Mouse (Mus musculus): ENCODE measurements at regions not wholly inside any gene's neighbourhood (a gene's known extent, or its start where the extent isn't known, plus 50 kb on each side); places are given as distances from the start of the nearest gene placed in this dataset.

DNA sequence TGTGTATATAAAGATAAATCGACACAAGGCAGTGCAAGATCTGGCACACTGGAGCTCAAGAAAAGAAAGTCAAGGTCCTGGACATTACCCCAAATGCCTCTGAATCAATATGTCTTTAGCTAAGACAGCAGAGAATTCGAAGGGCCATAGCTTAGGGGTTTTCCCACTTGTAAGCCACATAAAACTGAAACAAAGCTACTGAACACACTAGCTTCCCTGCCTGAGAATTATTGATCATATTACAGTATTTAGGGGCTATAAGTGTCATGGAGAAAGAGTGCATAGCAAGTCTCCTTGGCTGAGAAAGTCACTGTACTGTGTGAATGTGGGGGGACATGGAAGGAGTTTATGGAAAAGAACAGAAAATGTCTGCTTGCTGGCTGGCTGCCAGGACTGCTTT lies 207.3 kb upstream of the Htr1f start:
- DNase-seq (ENCODE audit: low spot score) = no peak
- no peaks in the 10 kb centered on the region for H3K4me1 ChIP-seq (replicated peaks; ENCODE audit: insufficient read depth, low read length)

DNA sequence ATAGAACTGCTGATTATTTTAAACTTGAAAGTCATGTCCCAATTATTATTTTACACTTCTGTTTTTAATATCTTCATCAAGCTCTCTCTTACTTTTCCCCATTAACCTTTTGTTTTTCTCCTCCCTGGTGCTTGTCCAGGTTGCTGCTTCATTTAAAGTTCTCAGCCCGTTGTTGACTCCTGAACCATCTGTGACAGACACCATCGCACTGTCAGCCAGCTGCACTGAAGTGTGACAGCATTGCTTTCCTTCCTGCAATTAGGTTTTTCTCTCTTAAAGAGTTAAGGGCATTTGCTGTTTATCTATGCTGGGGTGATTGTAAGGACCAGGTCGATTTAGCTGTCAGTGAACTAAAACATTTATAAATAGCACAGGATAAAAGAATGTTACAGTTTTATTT lies 205.3 kb upstream of the Pou1f1 start:
- no peak overlapping the region for H3K27ac ChIP-seq
- H3K27me3 ChIP-seq (ENCODE audit: insufficient read depth, low read length) = no peaks in the 10 kb centered on the region
- no peaks in the 10 kb centered on the region for H3K4me1 ChIP-seq (replicated peaks; ENCODE audit: insufficient read depth, low read length)
- no peak overlapping the region for H3K4me3 ChIP-seq (replicated peaks; ENCODE audit: low read depth, low read length)
- WGBS = 16% methylated on average over 3 of the region's 3 CpGs
- H3K36me3 ChIP-seq (ENCODE audit: insufficient read depth, low read length) = no peaks in the 10 kb centered on the region
- ATAC-seq (replicated peaks; ENCODE audit: low FRiP score, low read depth) (no peak), DNase-seq (ENCODE audit: low spot score) (no peak)
- no peak overlapping the region for H3K9ac ChIP-seq (ENCODE audit: low read depth, low read length)
- TF ChIP-seq CTCF (IDR thresholded peaks at IDR 0.05; ENCODE audit: low read depth) = no peak
- no peak overlapping the region for H3K4me2 ChIP-seq (ENCODE audit: low read length)
- no peaks in the 10 kb centered on the region for H3K9me3 ChIP-seq (replicated peaks; ENCODE audit: low read length)

More for the DNA sequence above, 207.3 kb upstream of the Htr1f start:
- Histone ChIP-seq H3K9me3 (replicated peaks; ENCODE audit: low read length) (no peaks in the 10 kb centered on the region), H3K4me3 (replicated peaks; ENCODE audit: low read depth, low read length) (no peak overlapping the region), H3K9ac (ENCODE audit: low read depth, low read length) (no peak overlapping the region), H3K27me3 (ENCODE audit: insufficient read depth, low read length) (no peaks in the 10 kb centered on the region), H3K4me2 (ENCODE audit: low read length) (no peak overlapping the region), H3K27ac (no peak overlapping the region), H3K36me3 (ENCODE audit: insufficient read depth, low read length) (no peaks in the 10 kb centered on the region)
- WGBS = 74% methylated on average over 2 of the region's 2 CpGs
- no peak for TF ChIP-seq CTCF (IDR thresholded peaks at IDR 0.05; ENCODE audit: low read depth)
- ATAC-seq (replicated peaks; ENCODE audit: low FRiP score, low read depth) = no peak

DNA sequence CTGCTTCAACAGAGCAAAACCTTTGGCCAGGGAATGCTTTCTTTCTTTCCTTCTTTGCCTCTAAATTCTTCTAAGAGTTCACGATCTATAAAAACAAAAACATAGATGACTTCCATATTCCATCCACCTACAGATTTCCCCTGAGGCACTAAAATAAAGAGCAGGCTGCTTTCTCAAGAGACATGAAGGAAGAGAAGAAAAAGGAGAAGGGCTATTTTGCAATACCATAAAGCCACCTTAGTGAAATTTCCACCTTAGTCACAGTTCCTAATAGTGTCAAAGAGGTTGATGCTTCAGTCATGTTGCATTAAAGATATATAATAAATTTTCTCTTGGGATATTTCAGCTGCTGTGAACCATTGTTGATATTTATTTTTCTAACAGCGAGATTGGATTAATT lies 187.9 kb upstream of the Pou1f1 start:
- Histone ChIP-seq H3K4me3 (replicated peaks; ENCODE audit: low read depth, low read length) (no peak overlapping the region), H3K27me3 (ENCODE audit: insufficient read depth, low read length) (no peaks in the 10 kb centered on the region), H3K4me1 (replicated peaks; ENCODE audit: insufficient read depth, low read length) (no peaks in the 10 kb centered on the region), H3K36me3 (ENCODE audit: insufficient read depth, low read length) (no peaks in the 10 kb centered on the region), H3K4me2 (ENCODE audit: low read length) (no peak overlapping the region), H3K9me3 (replicated peaks; ENCODE audit: low read length) (no peaks in the 10 kb centered on the region), H3K27ac (no peak overlapping the region), H3K9ac (ENCODE audit: low read depth, low read length) (no peak overlapping the region)
- ATAC-seq (replicated peaks; ENCODE audit: low FRiP score, low read depth) (no peak), DNase-seq (ENCODE audit: low spot score) (no peak)
- 64% methylated on average over 2 of the region's 2 CpGs for WGBS
- TF ChIP-seq CTCF (IDR thresholded peaks at IDR 0.05; ENCODE audit: low read depth) = no peak

GRCm38 (mm10) chr16:65339225-65339624 lies 181.1 kb upstream of the Pou1f1 start:
- WGBS = 89% methylated on average over 2 of the region's 2 CpGs
- H3K27ac ChIP-seq = no peak overlapping the region
- H3K9ac ChIP-seq (ENCODE audit: low read depth, low read length) = no peak overlapping the region
- H3K4me3 ChIP-seq (replicated peaks; ENCODE audit: low read depth, low read length) = no peak overlapping the region
- DNase-seq (ENCODE audit: low spot score) (no peak), ATAC-seq (replicated peaks; ENCODE audit: low FRiP score, low read depth) (no peak)
- H3K4me2 ChIP-seq (ENCODE audit: low read length) = no peak overlapping the region
- no peaks in the 10 kb centered on the region for H3K36me3 ChIP-seq (ENCODE audit: insufficient read depth, low read length)
- no peaks in the 10 kb centered on the region for H3K9me3 ChIP-seq (replicated peaks; ENCODE audit: low read length)
- H3K4me1 ChIP-seq (replicated peaks; ENCODE audit: insufficient read depth, low read length) = no peaks in the 10 kb centered on the region
- no peak for TF ChIP-seq CTCF (IDR thresholded peaks at IDR 0.05; ENCODE audit: low read depth)
- H3K27me3 ChIP-seq (ENCODE audit: insufficient read depth, low read length) = no peaks in the 10 kb centered on the region

DNA sequence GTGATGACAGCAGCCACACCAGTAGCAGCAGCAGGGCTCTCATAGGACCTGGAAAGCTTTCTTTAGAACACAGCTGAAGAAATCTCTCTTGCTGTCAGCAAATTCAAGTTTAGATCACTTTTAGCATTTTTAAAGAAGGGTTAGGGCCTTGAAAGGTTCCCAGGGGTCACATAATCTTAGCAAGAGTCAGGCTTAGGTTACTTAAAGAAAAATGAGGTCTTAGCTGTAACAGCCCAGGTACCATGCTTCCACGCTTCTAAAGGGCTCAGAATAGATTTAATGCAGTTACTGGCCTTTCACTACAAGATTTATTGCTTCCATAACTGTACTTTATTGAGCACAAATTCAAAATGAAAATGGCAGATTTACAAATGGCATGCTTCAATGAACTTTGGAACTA lies 160.4 kb upstream of the Pou1f1 start:
- no peak for TF ChIP-seq CTCF (IDR thresholded peaks at IDR 0.05; ENCODE audit: low read depth)
- no peaks in the 10 kb centered on the region for H3K4me1 ChIP-seq (replicated peaks; ENCODE audit: insufficient read depth, low read length)
- no peaks in the 10 kb centered on the region for H3K36me3 ChIP-seq (ENCODE audit: insufficient read depth, low read length)
- no peak overlapping the region for H3K9ac ChIP-seq (ENCODE audit: low read depth, low read length)
- DNase-seq (ENCODE audit: low spot score) (no peak), ATAC-seq (replicated peaks; ENCODE audit: low FRiP score, low read depth) (no peak)
- no peak overlapping the region for H3K27ac ChIP-seq
- H3K27me3 ChIP-seq (ENCODE audit: insufficient read depth, low read length) = no peaks in the 10 kb centered on the region
- no peak overlapping the region for H3K4me3 ChIP-seq (replicated peaks; ENCODE audit: low read depth, low read length)
- WGBS = 73% methylated on average over 1 of the region's 1 CpGs
- no peaks in the 10 kb centered on the region for H3K9me3 ChIP-seq (replicated peaks; ENCODE audit: low read length)
- no peak overlapping the region for H3K4me2 ChIP-seq (ENCODE audit: low read length)

GRCm38 (mm10) chr16:65369271-65369670 lies 151.0 kb upstream of the Pou1f1 start:
- H3K36me3 ChIP-seq (ENCODE audit: insufficient read depth, low read length) = no peaks in the 10 kb centered on the region
- no peak for ATAC-seq (replicated peaks; ENCODE audit: low FRiP score, low read depth)
- no peak overlapping the region for H3K4me3 ChIP-seq (replicated peaks; ENCODE audit: low read depth, low read length)
- H3K27ac ChIP-seq = no peak overlapping the region
- 39% methylated on average over 1 of the region's 1 CpGs for WGBS
- no peak for TF ChIP-seq CTCF (IDR thresholded peaks at IDR 0.05; ENCODE audit: low read depth)
- no peak for DNase-seq (ENCODE audit: low spot score)
- no peaks in the 10 kb centered on the region for H3K4me1 ChIP-seq (replicated peaks; ENCODE audit: insufficient read depth, low read length)
- no peak overlapping the region for H3K4me2 ChIP-seq (ENCODE audit: low read length)
- no peaks in the 10 kb centered on the region for H3K27me3 ChIP-seq (ENCODE audit: insufficient read depth, low read length)
- no peak overlapping the region for H3K9ac ChIP-seq (ENCODE audit: low read depth, low read length)
- H3K9me3 ChIP-seq (replicated peaks; ENCODE audit: low read length) = no peaks in the 10 kb centered on the region

DNA sequence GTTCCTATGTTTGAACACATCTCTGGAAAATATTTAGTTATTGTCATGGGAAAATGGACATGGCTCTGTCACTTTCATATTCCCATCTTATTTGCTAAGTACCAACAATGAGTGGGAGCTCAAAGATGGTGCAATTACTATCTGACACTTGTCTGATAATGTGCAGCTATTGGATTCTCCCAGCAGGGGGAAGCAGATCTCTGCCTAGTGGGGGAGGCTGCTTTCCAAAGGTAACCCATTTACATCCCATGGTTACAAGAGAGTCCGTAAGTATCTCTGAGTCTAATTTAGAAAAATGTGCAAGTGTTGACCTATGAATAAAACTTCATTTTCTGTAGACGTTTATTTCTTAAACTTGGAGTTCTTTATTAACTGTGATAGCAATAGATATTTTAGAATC lies 149.4 kb upstream of the Pou1f1 start:
- Histone ChIP-seq H3K4me2 (ENCODE audit: low read length) (no peak overlapping the region), H3K9ac (ENCODE audit: low read depth, low read length) (no peak overlapping the region), H3K4me1 (replicated peaks; ENCODE audit: insufficient read depth, low read length) (no peaks in the 10 kb centered on the region), H3K9me3 (replicated peaks; ENCODE audit: low read length) (no peaks in the 10 kb centered on the region), H3K36me3 (ENCODE audit: insufficient read depth, low read length) (no peaks in the 10 kb centered on the region), H3K27ac (no peak overlapping the region), H3K4me3 (replicated peaks; ENCODE audit: low read depth, low read length) (no peak overlapping the region), H3K27me3 (ENCODE audit: insufficient read depth, low read length) (no peaks in the 10 kb centered on the region)
- ATAC-seq (replicated peaks; ENCODE audit: low FRiP score, low read depth) (no peak), DNase-seq (ENCODE audit: low spot score) (peak; percentile 17)
- WGBS = 62% methylated on average over 2 of the region's 2 CpGs
- peak; percentile 69 for TF ChIP-seq CTCF (IDR thresholded peaks at IDR 0.05; ENCODE audit: low read depth)

All from kidney, postnatal 0 days (tissue).